In genomic region chr16:26234113-26234512, GRCm38 (mm10) we compare ENCODE assay signal across 7 mouse cellular contexts.
DNase-seq lines count a peak whose midpoint lies in the region; ATAC-seq lines count a peak whose summit lies in the region.

No protein-coding gene starts in this region.

- H3K9me3 ChIP-seq in midbrain, embryonic 14.5 days (ENCODE audit: control insufficient read depth, low read length), result no peaks in the 10 kb centered on the region

- WGBS in midbrain, embryonic 14.5 days, result 7% methylated on average over 3 of the region's 3 CpGs

- no peak overlapping the region for H3K4me2 ChIP-seq in midbrain, embryonic 14.5 days (ENCODE audit: low read length)

- peak; percentile 68 for DNase-seq in adrenal gland, adult 2 months
- DNase-seq in cerebellum, postnatal 4 days (ENCODE audit: low spot score in 2 of 2), result peak; percentile 64 to 76
- peak; percentile 27 to 34 for DNase-seq in gastrocnemius, adult 8-10 months (ENCODE audit: low spot score in 2 of 2)
- DNase-seq in kidney, adult 18-20 months, result peak; percentile 86
- DNase-seq in left cerebral cortex, postnatal 36 days (ENCODE audit: low spot score in 2 of 2), result peak; percentile 62 to 80
- peak; percentile 96 for DNase-seq in midbrain, embryonic 14.5 days
- peak; percentile 46 for DNase-seq in splenic B cell, adult 2 months (ENCODE audit: low read depth, low spot score)

- no peak overlapping the region for H3K27ac ChIP-seq in midbrain, embryonic 14.5 days (replicated peaks; ENCODE audit: low read depth, low read length)

- H3K4me3 ChIP-seq in midbrain, embryonic 14.5 days (replicated peaks; ENCODE audit: low read depth, low read length), result no peak overlapping the region

- intact Hi-C loops in left cerebral cortex, postnatal 36 days (cut with DNase I), result loop anchor here (1.0 to 10.0 kb wide), 5 partner anchors 137 to 908 kb away; partner anchors contain the start of gene Cldn1

- peak; percentile 85; the same call in 1 of the 2 replicates for ATAC-seq in midbrain, embryonic 14.5 days (ENCODE audit: low FRiP score, low TSS enrichment)

- no peaks in the 10 kb centered on the region for H3K4me1 ChIP-seq in midbrain, embryonic 14.5 days (ENCODE audit: control insufficient read depth, insufficient read depth, low read length)

- H3K36me3 ChIP-seq in midbrain, embryonic 14.5 days (ENCODE audit: control insufficient read depth, insufficient read depth, low read length), result no peaks in the 10 kb centered on the region
- no peaks in the 10 kb centered on the region for H3K36me3 ChIP-seq in splenic B cell, adult 2 months (ENCODE audit: control insufficient read depth, insufficient read depth, low read length, poor library complexity, severe bottlenecking)

- H3K27me3 ChIP-seq in midbrain, embryonic 14.5 days (ENCODE audit: control insufficient read depth, insufficient read depth, low read length), result no peaks in the 10 kb centered on the region
- H3K27me3 ChIP-seq in splenic B cell, adult 2 months (ENCODE audit: control insufficient read depth, insufficient read depth, low read length, poor library complexity, severe bottlenecking), result no peaks in the 10 kb centered on the region

- H3K9ac ChIP-seq in midbrain, embryonic 14.5 days (replicated peaks; ENCODE audit: low read length), result no peak overlapping the region

Comparison
In these comparisons a context has a peak if more than half of its experiments do, and no peak if none do; other contexts are left out.
1. DNase-seq: peak in every context shown above with its lines; median percentile 96 in midbrain, embryonic 14.5 days; 86 in kidney, adult 18-20 months; 71 in left cerebral cortex, postnatal 36 days; 70 in cerebellum, postnatal 4 days; 68 in adrenal gland, adult 2 months; 46 in splenic B cell, adult 2 months; 30 in gastrocnemius, adult 8-10 months.